ENCODE assay signal across 23 mouse cellular contexts in the genomic region with DNA sequence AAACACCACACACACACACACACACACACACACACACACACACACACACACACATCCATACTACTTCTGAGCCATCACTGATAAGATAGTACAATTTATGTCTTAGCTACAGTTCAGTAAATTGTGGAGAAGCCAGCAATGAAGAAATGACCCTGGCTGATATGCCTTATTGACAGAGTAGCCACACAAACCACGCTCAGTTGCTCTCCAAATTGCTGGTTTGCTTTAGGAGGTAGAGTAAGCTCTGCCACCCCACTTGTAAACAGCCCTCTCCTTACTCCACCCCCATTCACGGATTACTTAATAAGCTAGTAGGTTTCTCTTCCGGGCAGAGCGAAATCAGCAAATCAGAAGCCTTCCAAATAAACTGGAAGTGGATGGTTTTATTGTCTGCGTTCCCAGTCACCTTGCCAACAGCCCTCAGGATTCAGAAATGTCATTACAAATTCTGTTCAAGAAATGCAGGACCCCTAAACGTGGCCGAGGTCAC.
A peak's percentile ranks its signal among the peaks of the same experiment; 100 is the strongest.
DNase-seq lines count a peak whose midpoint lies in the region; ATAC-seq and TF ChIP-seq lines count a peak whose summit lies in the region.
"Had no signal": no experiment of that assay in that cellular context is flagged by ENCODE, and none has a peak within 500 bp of the region (broad histone marks: within the 10 kb centered on the region; RNA-seq: fewer than 3 reads in every experiment).

No protein-coding gene starts in this region.

- in situ Hi-C loops in CH12.LX (cut with MboI; ENCODE audit: low pct_ligation_motif_present, low pct_unique_long_range_greater_than_20kb, low sequenced_read_pairs), result loop anchor here (25.0 kb wide), 1 partner anchor 782 kb away; no protein-coding TSS in a partner anchor

- peaks cover 30% of the 10 kb centered on the region for H3K4me1 ChIP-seq in embryonic facial prominence, embryonic 13.5 days
- H3K4me1 ChIP-seq in embryonic facial prominence, embryonic 10.5 days, result peaks cover 8% of the 10 kb centered on the region
- peaks cover 0 to 4% of the 10 kb centered on the region in 2 experiments; a peak in 3 of 4 replicates for H3K4me1 ChIP-seq in CH12.LX (ENCODE audit: control insufficient read depth in 1 of 2, insufficient read depth in 2 of 2)
- H3K4me1 ChIP-seq: neural tube, embryonic 12.5 days had no signal

- no peak overlapping the region for H3K4me3 ChIP-seq in embryonic facial prominence, embryonic 13.5 days
- no peak overlapping the region for H3K4me3 ChIP-seq in embryonic facial prominence, embryonic 10.5 days
- H3K4me3 ChIP-seq in layer of hippocampus, adult 2 months, result no peak overlapping the region
- H3K4me3 ChIP-seq in CH12.LX (replicated peaks in 1 of 3; ENCODE audit: low read depth in 2 of 3, low read length in 2 of 3, poor library complexity in 1 of 3), result no peak overlapping the region
- H3K4me3 ChIP-seq: erythroblast, embryonic 14.5 days; gastrocnemius, adult 2 months; limb, embryonic 15.5 days; midbrain, embryonic 13.5 days; neural tube, embryonic 12.5 days had no signal

- H3K79me2 ChIP-seq in CH12.LX (replicated peaks; ENCODE audit: control insufficient read depth, extremely low read depth, insufficient read depth, poor library complexity, severe bottlenecking), result no peaks in the 10 kb centered on the region

- no peak for ATAC-seq in embryonic facial prominence, embryonic 13.5 days (ENCODE audit: insufficient number of reproducible peaks, insufficient read depth, low FRiP score, low TSS enrichment, low read depth)
- ATAC-seq in granulocyte monocyte progenitor cell, adult 5-6 weeks (replicated peaks; ENCODE audit: poor library complexity, severe bottlenecking), result peak; percentile 74
- ATAC-seq: hindbrain, postnatal 0 days; intestine, postnatal 0 days; lung, postnatal 0 days; midbrain, embryonic 13.5 days had no signal

- dilution Hi-C loops in CH12.LX (cut with MboI; ENCODE audit: extremely low pct_ligation_motif_present, extremely low pct_unique_long_range_greater_than_20kb, low sequenced_read_pairs), result no loop called here

- no peak for TF ChIP-seq CTCF in layer of hippocampus, adult 2 months (conservative IDR thresholded peaks at IDR 0.05)
- TF ChIP-seq CTCF in CH12.LX (conservative IDR thresholded peaks at IDR 0.05 in 1 of 2, IDR thresholded peaks at IDR 0.05 in 1 of 2; ENCODE audit: low read depth in 2 of 2, low read length in 2 of 2), result no peak

- H3K36me3 ChIP-seq in embryonic facial prominence, embryonic 13.5 days, result no peaks in the 10 kb centered on the region
- no peaks in the 10 kb centered on the region for H3K36me3 ChIP-seq in embryonic facial prominence, embryonic 10.5 days (replicated peaks)
- no peaks in the 10 kb centered on the region for H3K36me3 ChIP-seq in CH12.LX (replicated peaks in 1 of 2; ENCODE audit: control insufficient read depth in 1 of 2, insufficient read depth in 1 of 2, low read length in 1 of 2)
- H3K36me3 ChIP-seq: limb, embryonic 15.5 days; midbrain, embryonic 13.5 days; neural tube, embryonic 12.5 days had no signal

- 48% methylated on average over 7 of the region's 7 CpGs for WGBS in embryonic facial prominence, embryonic 13.5 days
- 75% methylated on average over 7 of the region's 7 CpGs for whole genome bisulfite sequencing in embryonic facial prominence, embryonic 10.5 days

- TF ChIP-seq EP300 in CH12.LX (IDR thresholded peaks at IDR 0.05; ENCODE audit: low read length), result no peak

- H3K27me3 ChIP-seq in embryonic facial prominence, embryonic 13.5 days, result peaks cover 32% of the 10 kb centered on the region
- H3K27me3 ChIP-seq in embryonic facial prominence, embryonic 10.5 days (replicated peaks; ENCODE audit: low read depth, poor library complexity, severe bottlenecking), result 0 out of 2 replicates have a peak, but pooled peaks cover 12% of the 10 kb centered on the region
- H3K27me3 ChIP-seq in CH12.LX (replicated peaks), result no peaks in the 10 kb centered on the region
- H3K27me3 ChIP-seq: midbrain, embryonic 13.5 days; neural tube, embryonic 12.5 days had no signal

- DNase-seq in embryonic facial prominence, embryonic 10.5 days (ENCODE audit: low spot score), result no peak
- DNase-seq in layer of hippocampus, adult 2 months (ENCODE audit: low spot score in 2 of 2), result no peak
- no peak for DNase-seq in layer of hippocampus, postnatal 25 days (ENCODE audit: extremely low spot score in 1 of 2, low spot score in 1 of 2)
- no peak for DNase-seq in CH12.LX (ENCODE audit: extremely low read depth)
- no peak for DNase-seq in right cerebral cortex, adult 18-20 months
- no peak for DNase-seq in gastrocnemius, postnatal 14 days
- DNase-seq: adrenal gland, postnatal 25 days; cerebellum, adult 8-10 months; gastrocnemius, adult 2 months; kidney, postnatal 25 days; left cerebral cortex, postnatal 4 days; right cerebral cortex, postnatal 25 days; spleen, adult 18-20 months had no signal

- intact Hi-C loops in gastrocnemius, postnatal 14 days (cut with DNase I; ENCODE audit: low total_unique reads), result no loop called here

- H3K4me2 ChIP-seq in embryonic facial prominence, embryonic 13.5 days, result peak overlapping the region; percentile 27
- peak overlapping the region; percentile 27 for H3K4me2 ChIP-seq in CH12.LX (ENCODE audit: insufficient read depth, low read depth, poor library complexity, severe bottlenecking)
- H3K4me2 ChIP-seq: heart, embryonic 11.5 days; limb, embryonic 15.5 days; midbrain, embryonic 13.5 days; neural tube, embryonic 12.5 days had no signal

- TF ChIP-seq RAD21 in CH12.LX (IDR thresholded peaks at IDR 0.05; ENCODE audit: low read depth, low read length), result no peak

- no peak overlapping the region for H3K27ac ChIP-seq in embryonic facial prominence, embryonic 13.5 days
- H3K27ac ChIP-seq in embryonic facial prominence, embryonic 10.5 days (replicated peaks), result no peak overlapping the region
- H3K27ac ChIP-seq in layer of hippocampus, adult 2 months, result peak overlapping the region; percentile 67
- no peak overlapping the region for H3K27ac ChIP-seq in CH12.LX (ENCODE audit: insufficient read depth, low read depth)
- H3K27ac ChIP-seq: gastrocnemius, adult 2 months; hindbrain, postnatal 0 days; limb, embryonic 15.5 days; midbrain, embryonic 13.5 days; neural tube, embryonic 12.5 days had no signal

- no peak for TF ChIP-seq POLR2A in CH12.LX (IDR thresholded peaks at IDR 0.05; ENCODE audit: low read depth, low read length)

- no peak overlapping the region for H3K9ac ChIP-seq in embryonic facial prominence, embryonic 13.5 days
- no peak overlapping the region for H3K9ac ChIP-seq in CH12.LX (ENCODE audit: insufficient read depth, low read depth)
- H3K9ac ChIP-seq: limb, embryonic 15.5 days; midbrain, embryonic 13.5 days; neural tube, embryonic 12.5 days had no signal

- H3K9me3 ChIP-seq in embryonic facial prominence, embryonic 13.5 days, result no peaks in the 10 kb centered on the region
- 0 out of 2 replicates have a peak, but pooled peaks cover 2% of the 10 kb centered on the region for H3K9me3 ChIP-seq in embryonic facial prominence, embryonic 10.5 days
- no peaks in the 10 kb centered on the region for H3K9me3 ChIP-seq in CH12.LX (replicated peaks; ENCODE audit: low read length)
- H3K9me3 ChIP-seq: limb, embryonic 15.5 days; midbrain, embryonic 13.5 days; neural tube, embryonic 12.5 days had no signal

TF ChIP-seq in CH12.LX, 34 proteins besides CTCF, POLR2A, EP300 and RAD21:
- TF ChIP-seq CHD1 (IDR thresholded peaks at IDR 0.05; ENCODE audit: low read depth, low read length) (no peak), CHD2 (IDR thresholded peaks at IDR 0.05; ENCODE audit: low read length) (no peak), SIN3A (IDR thresholded peaks at IDR 0.05; ENCODE audit: low read length) (no peak), JUND (conservative IDR thresholded peaks at IDR 0.05; ENCODE audit: low read depth, low read length) (no peak), PAX5 (IDR thresholded peaks at IDR 0.05; ENCODE audit: low read length) (no peak), USF2 (conservative IDR thresholded peaks at IDR 0.05; ENCODE audit: low read depth, low read length) (no peak), ZNF384 (IDR thresholded peaks at IDR 0.05; ENCODE audit: low read depth, low read length) (no peak), GABPA (IDR thresholded peaks at IDR 0.05; ENCODE audit: insufficient replicate concordance, low read depth, low read length) (no peak), MAZ (IDR thresholded peaks at IDR 0.05; ENCODE audit: low read depth, low read length) (no peak), MXI1 (IDR thresholded peaks at IDR 0.05; ENCODE audit: low read depth, low read length) (no peak), MYC (IDR thresholded peaks at IDR 0.05; ENCODE audit: low read depth, low read length) (no peak), NRF1 (IDR thresholded peaks at IDR 0.05; ENCODE audit: low read depth, low read length) (no peak)
TF ChIP-seq in CH12.LX: peak in this region for 0.
